32 mouse cellular contexts compared by ENCODE assay signal in genomic region chr8:87512636-87513035, GRCm38 (mm10). TPM values are rescaled to one million over a fixed set of nuclear protein-coding genes. Genes with fewer than 3 reads are reported as not detected.
DNase-seq lines count a peak whose midpoint lies in the region; ATAC-seq and TF ChIP-seq lines count a peak whose summit lies in the region.
"Had no signal": no experiment of that assay in that cellular context is flagged by ENCODE, and none has a peak within 500 bp of the region (broad histone marks: within the 10 kb centered on the region; RNA-seq: fewer than 3 reads in every experiment).

No protein-coding gene starts in this region.

- H3K27ac ChIP-seq in layer of hippocampus, adult 2 months: 0 out of 2 replicates have a peak overlapping the region, but pooled peaks have one; percentile 12
- H3K27ac ChIP-seq: embryonic facial prominence, embryonic 12.5 days; forebrain, embryonic 13.5 days; heart, adult 2 months; hindbrain, embryonic 15.5 days; kidney, postnatal 0 days; midbrain, embryonic 13.5 days; stomach, postnatal 0 days had no signal

- no peak for ATAC-seq in cerebellum, adult (ENCODE audit: insufficient number of reproducible peaks, low FRiP score, low TSS enrichment)
- ATAC-seq in CD4-positive, CD25-positive, alpha-beta regulatory T cell, adult 4 months: no peak
- ATAC-seq: forebrain, embryonic 13.5 days; liver, postnatal 0 days; lung, postnatal 0 days; midbrain, embryonic 13.5 days had no signal

- DNase-seq in cerebellum, adult 9-11 months: peak; percentile 66
- DNase-seq in layer of hippocampus, adult 2 months (ENCODE audit: low spot score in 2 of 2): no peak
- no peak for DNase-seq in layer of hippocampus, adult 9-10 months (ENCODE audit: low spot score)
- peak; percentile 16 to 35 for DNase-seq in frontal cortex, postnatal 36 days (ENCODE audit: low spot score in 2 of 2)
- peak; percentile 51 for DNase-seq in right cerebral cortex, postnatal 14 days
- no peak for DNase-seq in lung, postnatal 25 days (ENCODE audit: low spot score)
- DNase-seq: gastrocnemius, postnatal 36 days; heart, adult 2 months; heart, postnatal 36 days; kidney, adult 2 months; layer of hippocampus, postnatal 36 days; liver, postnatal 0 days had no signal

- no peak overlapping the region for H3K4me3 ChIP-seq in layer of hippocampus, adult 2 months
- H3K4me3 ChIP-seq: embryonic facial prominence, embryonic 12.5 days; erythroblast, embryonic 14.5 days; forebrain, embryonic 13.5 days; heart, adult 2 months; hindbrain, embryonic 15.5 days; midbrain, embryonic 13.5 days had no signal

- no peak for TF ChIP-seq CTCF in layer of hippocampus, adult 2 months (conservative IDR thresholded peaks at IDR 0.05)

RNA-seq across cellular contexts. Expression of gene Cbln1, which starts 40.2 kb away (rescaled TPM):
- total RNA-seq in layer of hippocampus, adult 2 months (2021): 1 to 10 TPM; 4.1 to 5.1 TPM
- polyA plus RNA-seq in CD4-positive, CD25-positive, alpha-beta regulatory T cell, adult 4 months (2017; shearing (Covaris generic)): not detected
- total RNA-seq: gastrocnemius, postnatal 36 days; liver, adult 2 months had no signal
- polyA plus RNA-seq: erythroblast, embryonic 14.5 days; liver, adult 2 months; liver, postnatal 0 days; lung, postnatal 0 days had no signal

RNA-seq across cellular contexts. Expression of gene 4933402J07Rik, which starts 51.0 kb away (rescaled TPM):
- total RNA-seq in layer of hippocampus, adult 2 months (2021): not detected
- polyA plus RNA-seq in CD4-positive, CD25-positive, alpha-beta regulatory T cell, adult 4 months (2017; shearing (Covaris generic)): not detected
- total RNA-seq: adrenal gland, postnatal 4 days; ES-E14; gastrocnemius, postnatal 36 days; heart, adult 2 months; heart, postnatal 36 days; layer of hippocampus, postnatal 36 days; liver, adult 2 months had no signal
- polyA plus RNA-seq: embryonic facial prominence, embryonic 12.5 days; erythroblast, embryonic 14.5 days; forebrain, embryonic 13.5 days; heart, embryonic 14.5 days; hindbrain, embryonic 15.5 days; intestine, embryonic 14.5 days; kidney, adult 2 months; kidney, postnatal 0 days; large intestine, adult 2 months; limb, embryonic 11.5 days; liver, adult 2 months; liver, postnatal 0 days; lung, postnatal 0 days; midbrain, embryonic 13.5 days; neural tube, embryonic 11.5 days; small intestine, adult 2 months; stomach, postnatal 0 days; thymus, postnatal 0 days had no signal

Comparison
In these comparisons a context has a peak if more than half of its experiments do, and no peak if none do; other contexts are left out.
1. DNase-seq: peak in cerebellum, adult 9-11 months (single experiment), frontal cortex, postnatal 36 days (2 of 2) and right cerebral cortex, postnatal 14 days (single experiment); none in layer of hippocampus, adult 2 months (0 of 2), layer of hippocampus, adult 9-10 months (single experiment) and lung, postnatal 25 days (single experiment).